Mouse (Mus musculus) heart, postnatal 0 days (tissue): ENCODE measurements at regions not wholly inside any gene's neighbourhood (a gene's known extent, or its start where the extent isn't known, plus 50 kb on each side); places are given as distances from the start of the nearest gene placed in this dataset.

ENCODE experiments used
- CTCF ChIP-seq: IDR thresholded peaks from 2 replicates; pipeline ENCODE4 v1.5.1; 2016; ENCODE audit warnings: antibody characterized with exemption, control low read depth, low read depth
- EP300 ChIP-seq: IDR thresholded peaks from 2 replicates; pipeline ENCODE4 v1.6.1; 2016; ENCODE audit warnings: antibody characterized with exemption, low read depth

DNA sequence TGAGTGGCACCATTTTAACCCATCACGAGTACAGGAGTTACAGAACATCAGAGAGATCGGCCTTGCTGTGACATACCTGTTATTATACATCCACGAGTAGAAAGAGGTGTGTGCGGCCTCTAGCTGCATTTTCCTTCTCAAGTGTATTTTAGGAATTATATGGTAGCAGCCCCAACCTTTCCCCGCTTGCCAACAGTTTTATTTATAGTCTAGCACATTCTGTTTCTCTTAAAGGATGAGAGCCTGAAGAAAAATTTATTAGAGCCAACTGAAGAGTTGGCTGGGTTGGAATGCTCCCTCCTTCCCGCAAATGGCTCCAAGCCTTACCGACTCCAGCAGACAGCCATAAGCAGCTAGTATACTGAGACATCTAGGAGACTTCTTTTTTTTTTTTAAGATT is 67.0 kb upstream of the Frmd4b start:
- TF ChIP-seq EP300 (no peak), CTCF (no peak)
